Mouse (Mus musculus) frontal cortex, adult (tissue): Measurements from ENCODE around the gene Abca17.

ENCODE experiments used
- ATAC-seq: cut with Nextera tagmentation; 2 replicates; pipeline ENCODE4 v1.9.2; 2017; ENCODE audit warnings: mild to moderate bottlenecking, moderate library complexity, mixed read lengths; ENCODE audit not compliant: low TSS enrichment

Abca17 gene

DNA sequence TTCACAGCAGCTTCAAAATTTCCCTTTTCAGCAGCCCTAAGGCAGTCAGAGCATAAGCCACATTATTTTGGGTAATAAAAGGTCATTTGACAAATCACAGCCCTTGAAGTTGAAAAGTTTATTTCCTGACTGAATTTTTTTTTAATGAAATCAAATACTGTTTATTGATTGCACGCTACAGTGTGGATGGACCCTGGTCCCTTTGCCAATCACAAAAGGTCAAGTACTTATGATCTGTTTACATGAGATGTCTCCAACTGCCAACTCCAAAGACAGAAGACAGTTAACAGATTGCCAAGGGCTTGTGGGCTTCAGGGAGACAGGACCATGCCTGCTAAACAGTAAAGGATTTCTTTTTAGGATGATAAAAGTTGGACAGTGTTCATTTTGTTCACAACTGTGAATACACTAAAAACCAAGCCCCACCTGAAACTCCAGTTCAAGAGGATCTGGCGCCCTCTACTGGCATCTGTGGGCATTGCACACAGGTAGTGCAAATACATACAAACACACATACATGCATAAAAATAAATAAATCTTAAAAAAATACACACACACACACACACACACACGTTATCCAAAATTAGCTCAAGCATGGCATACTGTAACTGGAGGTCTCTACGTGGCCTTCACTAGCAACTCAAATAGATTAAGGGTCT, 107.4 kb downstream of the Abca17 start:
- no peak for ATAC-seq

DNA sequence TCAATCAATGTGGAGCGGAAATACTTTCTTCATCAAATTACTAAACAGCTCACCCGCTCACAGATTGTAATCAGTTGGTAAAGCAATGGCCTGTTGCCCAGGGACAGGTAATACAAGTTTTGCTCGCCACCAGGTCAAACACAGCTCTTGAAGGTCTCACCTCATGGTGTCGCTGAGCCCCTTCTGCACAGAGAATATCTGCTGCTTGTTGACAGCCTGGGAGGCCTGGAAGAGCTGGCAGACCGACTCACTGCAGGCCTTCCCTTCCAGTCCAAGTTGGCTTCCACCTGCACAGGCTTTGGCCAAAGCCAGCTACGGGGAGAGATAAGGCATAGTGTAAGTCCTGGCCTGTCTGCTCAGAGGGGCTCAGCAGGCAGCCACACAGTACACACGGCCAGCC, 113.9 kb downstream of the Abca17 start:
- no peak for ATAC-seq

DNA sequence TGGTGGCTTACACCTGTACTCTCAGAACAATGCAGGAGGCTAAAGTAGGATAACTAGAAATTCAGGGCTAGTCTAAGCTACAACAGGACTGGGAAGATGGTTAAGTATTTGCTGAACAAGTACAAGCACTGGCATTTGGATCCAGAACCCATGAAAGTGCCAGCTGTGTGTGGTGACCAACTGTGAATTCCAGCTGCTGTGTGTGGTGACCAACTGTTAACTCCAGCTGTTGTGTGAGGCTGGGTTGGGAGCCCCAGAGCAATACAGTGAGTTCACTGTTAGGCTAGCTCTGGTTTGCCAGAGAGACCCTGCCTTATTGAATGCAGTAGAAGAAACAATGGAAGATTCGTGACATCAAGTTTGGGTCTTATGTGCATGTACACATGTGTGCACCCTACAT, 114.4 kb downstream of the Abca17 start:
- no peak for ATAC-seq

DNA sequence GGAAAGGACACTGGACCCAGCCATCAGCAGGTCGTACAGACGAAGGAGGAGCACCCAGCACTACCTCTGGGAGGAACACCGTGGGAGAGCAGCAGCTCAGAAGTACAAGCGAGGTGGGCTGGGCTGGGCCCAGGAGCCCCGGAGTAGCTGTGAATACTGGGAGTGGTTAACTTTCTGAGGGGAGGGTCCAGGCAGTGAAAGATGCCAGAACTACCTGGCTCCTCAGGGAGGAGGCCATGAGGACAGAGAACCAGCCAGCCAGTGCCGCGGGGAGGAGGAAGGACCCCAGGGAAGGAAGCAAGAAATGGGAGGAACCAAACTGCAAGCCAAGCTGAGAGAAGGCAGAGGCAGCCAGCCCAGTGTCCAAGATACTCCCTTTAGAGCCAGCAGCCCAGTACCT, 122.9 kb downstream of the Abca17 start:
- no peak for ATAC-seq

DNA sequence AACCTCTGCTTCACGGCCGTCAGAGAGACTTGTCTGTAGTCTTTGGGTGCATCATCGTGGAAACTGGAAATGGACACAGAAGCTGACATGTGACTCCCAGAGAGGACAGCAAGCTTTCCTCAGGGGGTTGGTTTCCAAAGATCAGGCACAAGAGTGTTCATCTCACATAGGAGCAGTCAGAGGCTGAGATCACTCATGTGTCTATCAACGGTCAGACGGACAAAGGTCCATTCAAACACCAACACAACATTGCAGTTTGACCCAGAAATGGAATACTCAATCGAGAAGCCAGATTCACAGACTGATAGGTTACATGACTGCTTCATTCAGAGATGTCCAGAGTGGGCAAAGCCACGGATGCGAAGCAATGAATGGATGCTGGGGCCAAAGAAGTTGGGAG, 124.1 kb downstream of the Abca17 start:
- ATAC-seq: no peak

DNA sequence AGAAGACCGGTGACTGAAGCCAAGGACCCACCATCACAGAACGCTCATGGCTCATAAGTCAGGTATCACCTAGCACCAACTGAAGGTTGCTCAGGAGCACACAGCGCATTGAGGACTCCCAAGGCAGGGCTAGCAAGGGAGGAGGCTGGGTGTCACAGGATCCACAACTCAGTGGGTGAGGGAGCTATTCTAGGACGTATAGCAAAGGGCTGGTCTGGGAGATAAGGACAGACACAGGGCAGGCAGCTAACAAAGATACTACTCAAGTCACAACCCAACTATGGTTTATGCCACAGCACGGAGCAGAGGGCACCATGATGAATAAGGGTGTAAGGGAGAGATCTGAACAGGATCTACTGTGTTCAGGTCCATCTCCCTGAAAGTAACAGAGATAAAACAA, 125.0 kb downstream of the Abca17 start:
- ATAC-seq: no peak

DNA sequence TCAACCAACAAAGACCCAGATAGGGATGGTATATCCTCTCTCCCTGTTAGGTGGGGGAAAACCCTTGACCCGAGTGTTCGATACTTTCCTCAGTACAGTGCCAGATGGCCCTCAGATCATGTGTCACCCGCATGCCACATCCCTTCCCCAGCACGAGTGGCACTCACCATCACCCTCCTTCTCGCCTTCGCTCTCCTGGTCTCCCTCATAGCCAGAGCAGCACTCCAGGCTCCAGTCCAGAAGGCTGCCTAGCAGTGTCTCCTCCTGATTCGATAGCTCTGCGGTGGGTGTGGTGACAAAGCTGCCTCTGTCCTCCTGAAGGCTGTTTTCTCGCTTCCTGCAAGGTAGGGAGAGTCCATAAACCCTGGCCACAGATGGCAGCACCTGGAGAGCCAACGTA, 126.1 kb downstream of the Abca17 start:
- ATAC-seq: no peak

DNA sequence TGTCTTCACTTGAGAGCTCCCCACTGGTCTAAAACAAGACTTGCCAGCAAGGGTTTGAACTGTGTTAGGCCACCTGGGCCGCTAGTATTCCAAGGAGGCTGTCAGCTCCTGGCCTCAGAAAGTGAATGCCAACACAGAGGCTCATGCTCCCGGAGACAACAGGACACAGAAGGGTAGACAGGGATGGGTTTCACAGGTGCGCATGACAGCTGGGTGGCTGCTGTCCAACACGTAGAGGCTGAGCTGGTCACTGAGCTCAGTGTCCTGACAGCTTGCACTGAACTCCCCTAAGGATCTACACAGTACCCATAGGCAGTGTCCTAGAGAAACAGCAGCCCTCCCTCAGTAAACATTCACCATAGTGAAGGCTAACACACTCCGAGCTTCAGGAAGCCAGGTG, 127.4 kb downstream of the Abca17 start:
- no peak for ATAC-seq

DNA sequence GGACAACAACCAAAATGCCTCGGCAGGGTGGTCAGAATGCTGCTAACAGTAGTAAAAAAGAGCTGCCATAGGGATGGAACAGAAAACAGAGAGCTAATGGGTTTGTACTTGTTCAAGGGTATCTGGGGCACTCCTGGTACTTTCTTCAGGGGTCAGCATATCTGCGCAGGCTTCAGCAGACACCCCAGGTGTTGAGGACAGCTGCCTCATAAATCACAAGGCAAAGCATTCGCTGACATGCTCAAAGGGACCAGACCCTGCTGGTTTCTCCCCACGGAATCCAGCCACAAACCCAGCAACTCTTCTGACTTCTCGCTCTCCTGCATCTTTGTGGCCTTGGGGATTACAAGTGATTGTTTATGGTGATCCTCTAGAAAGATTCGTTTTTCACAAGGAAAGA, 128.2 kb downstream of the Abca17 start:
- no peak for ATAC-seq

DNA sequence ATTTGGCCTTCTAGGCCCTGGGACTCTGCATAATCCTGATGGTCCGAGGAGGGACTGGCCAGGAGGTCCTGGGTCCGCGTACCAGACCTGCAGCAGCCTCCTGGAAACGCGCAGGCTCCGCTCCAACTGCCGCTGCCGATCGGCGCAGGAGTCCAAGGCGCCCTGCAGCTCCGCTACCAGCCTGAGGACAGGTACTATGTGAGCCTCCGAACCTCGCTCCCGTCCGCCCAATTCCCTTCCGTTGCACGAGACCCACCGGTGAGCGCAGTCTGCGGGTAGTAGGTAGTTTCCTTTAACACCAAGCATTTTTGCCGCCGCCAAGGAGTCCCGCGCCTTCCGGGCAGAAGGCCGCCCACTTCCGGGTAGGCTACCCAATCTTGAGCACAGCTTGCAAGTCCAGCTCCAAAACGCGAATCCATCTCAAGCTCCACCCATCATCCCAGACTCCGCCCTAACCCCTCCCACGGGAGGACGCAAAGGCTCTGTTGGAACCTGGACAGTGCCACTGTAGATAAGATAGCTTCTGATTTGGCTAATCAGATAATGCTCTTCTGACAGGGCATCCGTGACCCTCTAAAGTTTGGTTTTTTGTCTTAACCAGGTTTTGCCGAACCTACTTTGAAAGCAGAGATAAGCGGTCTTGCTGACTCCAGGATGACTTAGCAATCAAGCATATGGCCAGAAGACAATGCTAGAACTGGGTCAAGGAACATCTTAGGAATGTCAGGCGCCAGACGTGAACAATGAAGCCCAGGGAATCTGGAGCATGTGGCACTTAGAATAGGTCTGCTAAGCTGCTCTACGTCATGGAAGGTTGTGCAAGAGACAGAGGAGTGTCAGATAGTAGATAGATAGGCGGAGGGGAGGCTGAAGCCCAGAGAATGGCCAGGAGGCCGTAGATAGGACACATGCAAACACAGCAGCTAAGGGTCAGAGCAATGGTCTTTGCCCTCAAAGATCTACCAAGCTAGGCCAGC, 130.1 kb downstream of the Abca17 start, which contains the start of gene Tedc2:
Gene Tedc2 (minus strand): TSS at position 417 of the 977 bp plus-strand sequence.
- peak; percentile 96 for ATAC-seq

DNA sequence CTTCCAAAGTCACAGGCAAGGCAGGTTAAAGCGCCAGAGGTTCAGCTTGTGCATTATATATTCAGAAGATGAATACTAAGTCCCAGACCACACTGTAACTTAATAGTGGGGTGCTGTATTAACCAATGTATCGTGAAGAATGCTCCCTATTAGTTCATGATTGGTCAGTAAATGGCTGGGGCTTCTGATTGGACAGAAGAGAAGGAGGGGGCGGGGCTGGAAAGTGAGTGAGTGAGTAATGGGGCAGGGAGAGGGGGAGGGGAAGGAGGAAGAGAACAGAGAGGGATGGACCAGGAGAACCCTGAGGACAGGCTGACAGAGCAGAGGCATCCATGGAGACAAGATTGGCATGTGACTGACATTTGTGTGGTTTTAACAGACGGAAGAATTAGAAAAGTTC, 134.0 kb downstream of the Abca17 start:
- no peak for ATAC-seq
